Mouse (Mus musculus) thymus, adult 2 months (tissue): Measurements from ENCODE around the gene Suox.

Source experiments
- CTCF ChIP-seq: fragments of 200-500 bp; IDR thresholded peaks from 2 replicates; pipeline ENCODE4 v1.5.1; 2012; ENCODE audit warnings: mild to moderate bottlenecking, control low read depth, low read length, moderate library complexity, borderline replicate concordance; ENCODE audit not compliant: control insufficient read depth, poor library complexity, insufficient read depth; ENCODE audit errors: extremely low read depth
- POLR2A ChIP-seq: fragments of 200-500 bp; IDR thresholded peaks from 2 replicates; pipeline ENCODE4 v1.6.1; 2012; ENCODE audit warnings: mild to moderate bottlenecking, low read length, control low read depth, moderate library complexity; ENCODE audit not compliant: control insufficient read depth, poor library complexity, insufficient read depth; ENCODE audit errors: extremely low read depth

DNA sequence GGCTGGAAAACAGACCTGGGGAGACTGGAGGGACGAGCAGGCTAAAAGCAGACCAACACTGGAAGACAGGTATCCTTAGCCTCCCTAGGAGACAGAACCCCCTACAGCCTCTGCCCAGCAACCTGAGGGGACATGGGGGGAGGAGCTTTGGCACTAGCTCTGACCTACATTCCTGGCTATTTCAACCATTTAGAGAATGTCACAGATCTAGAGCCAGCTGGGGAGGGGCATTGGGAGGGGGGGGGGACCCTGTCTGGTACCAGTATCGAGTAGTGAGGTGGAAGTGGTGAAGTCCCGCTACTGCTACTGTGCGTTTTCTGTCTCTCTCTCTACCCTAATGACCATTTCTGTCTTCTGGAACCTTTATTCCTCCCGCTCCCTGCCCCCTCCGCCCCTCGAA is 32.0 kb downstream of the Suox start:
- no peak for TF ChIP-seq CTCF
- TF ChIP-seq POLR2A, result no peak
